Mouse (Mus musculus): ENCODE data around the gene Zfp981.
"Not testable (repeated sequence)": the region's sequence is repeated elsewhere in the genome, so short reads cannot be mapped to it uniquely, and the experiment has no call there.

GRCm38 (mm10) chr4:146493319-146493907 is 8.4 kb upstream of the Zfp981 start:
- not testable (repeated sequence) for TF ChIP-seq CTCF (IDR thresholded peaks at IDR 0.05; ENCODE audit: low read depth, low read length); POLR2A (IDR thresholded peaks at IDR 0.05; ENCODE audit: borderline replicate concordance, low read depth, low read length)

All from bone marrow macrophage, adult 2 months (primary cell).